Mouse (Mus musculus): ENCODE measurements around the gene Nol12.

DNA sequence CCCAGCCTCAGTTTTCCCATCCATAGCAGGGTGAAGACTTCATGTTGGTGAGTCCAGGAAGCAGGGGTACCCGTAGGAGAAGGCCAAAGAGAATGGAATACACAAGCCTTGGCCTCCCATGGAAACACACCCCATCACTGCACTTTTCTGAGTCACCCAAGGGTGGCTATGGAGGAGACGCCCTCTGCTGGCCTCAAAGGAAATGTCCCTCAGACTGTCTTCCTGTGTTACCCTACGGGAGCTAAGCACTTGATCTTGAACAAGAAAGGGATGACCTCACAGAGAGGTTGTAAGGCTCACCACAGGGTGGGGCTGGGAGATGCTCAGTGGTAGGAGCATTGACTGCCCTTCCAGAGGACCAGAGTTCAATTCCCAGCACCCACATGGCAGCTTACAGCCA, 3.2 kb upstream of the Nol12 start:
- peak; percentile 71 for TF ChIP-seq CTCF (IDR thresholded peaks at IDR 0.05; ENCODE audit: low read depth, low read length)
- no peak for TF ChIP-seq TAL1 (conservative IDR thresholded peaks at IDR 0.05; ENCODE audit: low read depth, low read length)
- no peak; the same call in 1 of the 2 replicates for TF ChIP-seq POLR2AphosphoS5 (IDR thresholded peaks at IDR 0.05; ENCODE audit: insufficient replicate concordance, low read depth, low read length)

Measured in G1E (cell line).